Mouse (Mus musculus) CH12.LX (cell line): ENCODE measurements around the gene Hnrnph2. TPM values are rescaled to one million over a fixed set of nuclear protein-coding genes. Genes with fewer than 3 reads are reported as not detected.

ENCODE experiments used
- DNase-seq: peaks from one replicate; pipeline ENCODE4 v3.0.0-alpha.2; 2013; ENCODE audit errors: extremely low read depth
- H3K27ac ChIP-seq: 2 replicates; pipeline ENCODE4 v1.5.1; 2012; ENCODE audit warnings: low read depth, mild to moderate bottlenecking, control low read depth, moderate library complexity; ENCODE audit not compliant: insufficient read depth
- H3K27me3 ChIP-seq: replicated peaks from 2 replicates; pipeline ENCODE3; 2012; ENCODE audit warnings: inconsistent platforms
- H3K36me3 ChIP-seq, 2 experiments: replicated peaks in 1 of 2; 2 replicates each; pipeline versions ENCODE3 to v1.6.1; 2012; ENCODE audit warnings: inconsistent platforms in 1 of 2, low read length in 1 of 2, mild to moderate bottlenecking in 1 of 2, mixed read lengths in 1 of 2, moderate library complexity in 1 of 2; ENCODE audit not compliant: control insufficient read depth in 1 of 2, insufficient read depth in 1 of 2
- H3K4me1 ChIP-seq, 2 experiments: 2 replicates each; pipeline ENCODE4 v1.6.1; 2012; ENCODE audit warnings: inconsistent platforms in 1 of 2, moderate library complexity in 1 of 2; ENCODE audit not compliant: insufficient read depth in 2 of 2, control insufficient read depth in 1 of 2
- H3K4me2 ChIP-seq: 2 replicates; pipeline ENCODE4 v1.6.1; 2012; ENCODE audit warnings: low read depth, mild to moderate bottlenecking, control low read depth; ENCODE audit not compliant: poor library complexity, insufficient read depth, severe bottlenecking
- H3K4me3 ChIP-seq, 3 experiments: fragments of 150-350 bp in 1 of 3; sonication (generic) in 1 of 3; replicated peaks in 1 of 3; 2 replicates each; pipeline versions ENCODE3 to v1.5.1; 2011 to 2012; ENCODE audit warnings: low read depth in 2 of 3, low read length in 2 of 3, mild to moderate bottlenecking in 2 of 3, moderate library complexity in 2 of 3, control low read depth in 1 of 3, improper control_type of control experiment in 1 of 3, inconsistent platforms in 1 of 3, mixed read lengths in 1 of 3; ENCODE audit not compliant: poor library complexity in 1 of 3
- H3K79me2 ChIP-seq: replicated peaks from 2 replicates; pipeline ENCODE4 v1.6.1; 2012; ENCODE audit warnings: mild to moderate bottlenecking, moderate library complexity; ENCODE audit not compliant: control insufficient read depth, poor library complexity, insufficient read depth, severe bottlenecking; ENCODE audit errors: extremely low read depth
- H3K9ac ChIP-seq: 2 replicates; pipeline ENCODE4 v1.6.1; 2012; ENCODE audit warnings: low read depth, mild to moderate bottlenecking, control low read depth, moderate library complexity; ENCODE audit not compliant: insufficient read depth
- H3K9me3 ChIP-seq: replicated peaks from 2 replicates; pipeline ENCODE3; 2012; ENCODE audit warnings: low read length, inconsistent platforms, mixed read lengths
- BHLHE40 ChIP-seq: IDR thresholded peaks from 2 replicates; pipeline ENCODE4 v1.6.1; 2011; ENCODE audit warnings: mild to moderate bottlenecking, low read depth, low read length, improper control_type of control experiment
- CHD2 ChIP-seq: IDR thresholded peaks from 2 replicates; pipeline ENCODE4 v1.6.1; 2011; ENCODE audit warnings: low read length, improper control_type of control experiment
- E2F4 ChIP-seq: IDR thresholded peaks from 2 replicates; pipeline ENCODE4 v1.6.1; 2011; ENCODE audit warnings: low read depth, low read length, improper control_type of control experiment; ENCODE audit not compliant: insufficient replicate concordance
- EP300 ChIP-seq: IDR thresholded peaks from 2 replicates; pipeline ENCODE4 v1.6.1; 2011; ENCODE audit warnings: low read length, improper control_type of control experiment
- ETS1 ChIP-seq: conservative IDR thresholded peaks from 2 replicates; pipeline ENCODE4 v1.6.1; 2012; ENCODE audit warnings: low read depth, mild to moderate bottlenecking, inconsistent platforms, low read length, improper control_type of control experiment, moderate library complexity
- HCFC1 ChIP-seq: IDR thresholded peaks from 2 replicates; pipeline ENCODE4 v1.6.1; 2012; ENCODE audit warnings: low read depth, mild to moderate bottlenecking, inconsistent platforms, low read length, improper control_type of control experiment
- IRF4 ChIP-seq: IDR thresholded peaks from 2 replicates; pipeline ENCODE4 v1.6.1; 2014; ENCODE audit warnings: low read depth, mild to moderate bottlenecking, inconsistent platforms, low read length, improper control_type of control experiment
- MAFK ChIP-seq: IDR thresholded peaks from 2 replicates; pipeline ENCODE4 v1.6.1; 2011; ENCODE audit warnings: low read length, improper control_type of control experiment; ENCODE audit not compliant: insufficient replicate concordance
- MAX ChIP-seq: IDR thresholded peaks from 2 replicates; pipeline ENCODE4 v1.6.1; 2011; ENCODE audit warnings: low read length, improper control_type of control experiment
- MAZ ChIP-seq: IDR thresholded peaks from 2 replicates; pipeline ENCODE4 v1.6.1; 2012; ENCODE audit warnings: low read depth, mild to moderate bottlenecking, inconsistent platforms, low read length, improper control_type of control experiment, moderate library complexity
- MYC ChIP-seq: IDR thresholded peaks from 2 replicates; pipeline ENCODE4 v1.6.1; 2011; ENCODE audit warnings: low read depth, mild to moderate bottlenecking, improper control_type of control experiment, low read length
- NRF1 ChIP-seq: IDR thresholded peaks from 2 replicates; pipeline ENCODE4 v1.6.1; 2014; ENCODE audit warnings: low read depth, mild to moderate bottlenecking, inconsistent platforms, low read length, improper control_type of control experiment, moderate library complexity
- POLR2AphosphoS2 ChIP-seq: IDR thresholded peaks from 2 replicates; pipeline ENCODE4 v1.6.1; 2011; ENCODE audit warnings: low read depth, low read length, improper control_type of control experiment
- RAD21 ChIP-seq: IDR thresholded peaks from 2 replicates; pipeline ENCODE4 v1.6.1; 2011; ENCODE audit warnings: low read depth, mild to moderate bottlenecking, low read length, improper control_type of control experiment, moderate library complexity
- SIN3A ChIP-seq: IDR thresholded peaks from 2 replicates; pipeline ENCODE4 v1.6.1; 2012; ENCODE audit warnings: low read length, improper control_type of control experiment, inconsistent platforms
- TBP ChIP-seq: conservative IDR thresholded peaks from 2 replicates; pipeline ENCODE4 v1.6.1; 2011; ENCODE audit warnings: low read depth, low read length, improper control_type of control experiment
- USF1 ChIP-seq: IDR thresholded peaks from 2 replicates; pipeline ENCODE4 v1.6.1; 2014; ENCODE audit warnings: low read depth, mild to moderate bottlenecking, inconsistent platforms, low read length, improper control_type of control experiment
- USF2 ChIP-seq: conservative IDR thresholded peaks from 2 replicates; pipeline ENCODE4 v1.6.1; 2011; ENCODE audit warnings: low read depth, low read length, improper control_type of control experiment
- ZNF384 ChIP-seq: IDR thresholded peaks from 2 replicates; pipeline ENCODE4 v1.6.1; 2012; ENCODE audit warnings: low read depth, low read length, improper control_type of control experiment, inconsistent platforms
- dilution Hi-C: fragments of 300-500 bp; cut with MboI; formaldehyde crosslinking; loops from 2 replicates; pipeline ENCODE4 v1.14.3; 2020; ENCODE audit warnings: low sequenced_read_pairs; ENCODE audit not compliant: extremely low pct_unique_long_range_greater_than_20kb, extremely low pct_ligation_motif_present
- in situ Hi-C: fragments of 300-500 bp; cut with MboI; formaldehyde crosslinking; loops from 3 replicates; pipeline ENCODE4 v1.14.3; 2019; ENCODE audit warnings: low sequenced_read_pairs, low pct_ligation_motif_present, low pct_unique_long_range_greater_than_20kb, mixed read lengths
- polyA plus RNA-seq: library from polyadenylated mRNA; unstranded; fragments of >175 nt; gene quantifications from 2 replicates; pipeline ENCODE4 v1.2.1, GENCODE M21; 2012; ENCODE audit warnings: low read depth; ENCODE audit not compliant: insufficient read length
- total RNA-seq, 2 experiments: library from RNA; depleted of rRNA; stranded (reverse); fragments of 300-350 nt in 1 of 2; fragments of >200 nt in 1 of 2; gene quantifications; 2 replicates each; pipeline ENCODE4 v1.2.3; 2012 to 2014

Hnrnph2 gene
- total and polyA plus RNA-seq, 3 experiments: 38.2 to 70.0 (median 57.3) TPM

GRCm38 (mm10) chrX:134566536-134567222 is 34.3 kb upstream of the Hnrnph2 start:
- Histone ChIP-seq H3K9me3 (no peaks in the 10 kb centered on the region), H3K4me3 (no peak overlapping the region), H3K79me2 (no peaks in the 10 kb centered on the region; the same call in 1 of the 2 replicates), H3K9ac (no peak overlapping the region), H3K4me2 (no peak overlapping the region), H3K27me3 (no peaks in the 10 kb centered on the region), H3K36me3 (peaks cover 25 to 55% of the 10 kb centered on the region in 2 experiments), H3K4me1 (peaks cover 0 to 4% of the 10 kb centered on the region in 2 experiments; a peak in 2 of 4 replicates), H3K27ac (peak overlapping the region; percentile 41; the same call in 1 of the 2 replicates)
- peak; percentile 77 for DNase-seq
- TF ChIP-seq MAX (0 out of 2 replicates have a peak, but pooled peaks have one; percentile 18), ETS1 (0 out of 2 replicates have a peak, but pooled peaks have one; percentile 30), BHLHE40 (peak; percentile 89), EP300 (peak; percentile 58), HCFC1 (no peak), TBP (no peak), NRF1 (no peak), E2F4 (no peak), USF2 (no peak), POLR2AphosphoS2 (no peak), ZNF384 (peak; percentile 52; the same call in 1 of the 2 replicates), CHD2 (no peak), IRF4 (peak; percentile 53), USF1 (no peak), MAZ (peak; percentile 67; the same call in 1 of the 2 replicates), MAFK (no peak), SIN3A (0 out of 2 replicates have a peak, but pooled peaks have one; percentile 12), MYC (peak; percentile 21; the same call in 1 of the 2 replicates), RAD21 (no peak)
- dilution Hi-C loops (no loop called here), in situ Hi-C loops (no loop called here)

- no peak for DNase-seq
- dilution Hi-C loops (no loop called here), in situ Hi-C loops (no loop called here)
- Histone ChIP-seq H3K36me3 (peaks cover under 1 to 22% of the 10 kb centered on the region in 2 experiments), H3K79me2 (peaks cover 38% of the 10 kb centered on the region), H3K27me3 (no peaks in the 10 kb centered on the region), H3K4me3 (no peak overlapping the region), H3K4me1 (peaks cover 0 to 8% of the 10 kb centered on the region in 2 experiments; a peak in 1 of 4 replicates), H3K27ac (no peak overlapping the region), H3K4me2 (peak overlapping the region; percentile 34; the same call in 1 of the 2 replicates), H3K9me3 (no peaks in the 10 kb centered on the region), H3K9ac (no peak overlapping the region)
- no peak for TF ChIP-seq CHD2
Measured at GRCm38 (mm10) chrX:134577896-134578295, 23.1 kb upstream of the Hnrnph2 start.
